Mouse (Mus musculus): ENCODE data around the gene Fmnl2.

DNA sequence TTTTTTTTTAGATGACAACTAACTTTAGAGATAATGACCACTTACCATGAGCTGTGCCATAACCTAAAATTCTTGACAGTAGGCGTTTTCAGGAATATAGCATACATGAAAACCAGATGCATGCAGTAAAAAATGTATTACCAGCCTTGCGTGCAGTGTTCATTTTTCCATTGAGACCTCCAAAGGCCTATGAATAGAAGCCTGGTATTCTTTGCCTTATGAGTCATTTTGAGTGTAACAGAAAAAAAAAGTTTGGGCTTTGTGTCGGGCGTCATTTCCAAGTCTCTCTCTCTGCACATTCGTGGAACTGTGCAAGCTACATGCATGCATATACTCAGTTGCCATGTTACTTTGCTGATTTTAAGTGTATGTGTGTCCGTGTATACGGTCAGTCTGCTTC is 123.5 kb downstream of the Fmnl2 start:
- TF ChIP-seq POLR2A (IDR thresholded peaks at IDR 0.05; ENCODE audit: low read depth, low read length): no peak
- TF ChIP-seq CTCF (IDR thresholded peaks at IDR 0.05; ENCODE audit: extremely low read depth, insufficient read length, insufficient replicate concordance, low read depth, low read length): no peak
